Mouse (Mus musculus) T-cell, adult 66 days (primary cell): ENCODE data around the gene Pdlim1. TPM values are rescaled to one million over a fixed set of nuclear protein-coding genes. Genes with fewer than 3 reads are reported as not detected.

Experiments used
- total RNA-seq, 2 experiments: library from RNA; stranded (reverse); gene quantifications; 3 replicates in 1 of 2; 4 replicates in 1 of 2; pipeline ENCODE4 v1.2.4; 2023

Gene Pdlim1
- total RNA-seq: 100 to 1,000 TPM; 185 to 196 TPM

DNA sequence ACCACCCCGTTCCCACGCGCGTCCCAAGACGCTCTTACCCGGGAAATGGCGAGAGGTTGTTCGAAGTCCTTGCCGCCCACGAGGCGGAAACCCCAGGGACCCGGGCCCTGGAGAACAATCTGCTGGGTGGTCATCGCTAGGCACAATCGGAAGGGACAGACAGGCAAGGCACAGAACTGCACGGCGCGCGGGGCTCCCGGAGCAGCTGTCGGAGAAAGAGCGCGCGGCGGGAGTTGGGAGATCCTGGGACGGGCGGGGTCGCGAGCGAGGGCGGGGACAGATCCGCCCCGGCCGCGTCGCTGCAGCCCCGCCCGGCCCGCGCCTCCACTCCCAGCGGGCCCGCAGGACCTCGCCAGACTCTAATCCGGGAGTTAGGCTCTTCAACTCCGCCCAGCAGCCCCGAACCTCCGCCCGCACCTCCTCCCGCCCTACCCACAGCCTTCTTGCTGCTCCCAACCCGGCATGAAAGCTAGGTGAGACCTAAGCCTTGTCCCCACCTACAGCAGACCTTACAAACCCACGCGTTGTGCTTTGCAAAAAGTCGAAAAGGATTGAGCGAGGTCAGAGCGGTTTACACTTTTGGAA, at the start of gene Pdlim1:
Gene Pdlim1, minus strand, starts transcription at position 535 of the 585 bp plus-strand sequence.

DNA sequence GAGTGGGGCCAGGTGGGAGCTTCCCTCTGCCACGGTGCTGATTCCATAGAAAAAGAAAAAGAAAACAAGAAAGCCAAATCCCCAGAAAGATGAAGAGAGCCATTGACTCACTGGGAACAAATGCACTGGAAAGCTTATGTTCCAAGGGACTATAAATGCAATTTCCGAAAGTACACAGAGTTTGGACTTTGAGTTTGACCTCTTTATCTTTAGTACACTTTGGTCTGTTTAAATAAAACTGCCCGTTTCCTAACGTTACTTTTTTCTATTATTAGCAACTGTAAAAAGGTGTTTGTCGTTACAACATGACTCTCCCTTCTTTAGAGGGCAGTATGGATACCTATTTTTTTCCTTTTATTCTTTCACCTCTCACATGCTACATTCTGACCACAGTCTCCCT, 84.5 kb downstream of the Pdlim1 start, which contains the start of gene Cyp2c70:
Gene Cyp2c70, minus strand, starts transcription at position 174 of the 400 bp plus-strand sequence.

Other genes starting within 250 kb of the Pdlim1 start
- not detected for gene Cyp2c54, start 198.0 kb downstream of the Pdlim1 start, total RNA-seq
- not detected for gene Cyp2c50, start 182.2 kb downstream of the Pdlim1 start, total RNA-seq
- gene Cyp2c70, start 84.5 kb downstream of the Pdlim1 start, total RNA-seq: not detected
- gene Sorbs1, start 241.9 kb upstream of the Pdlim1 start, total RNA-seq: 10 to 100 TPM; 19.9 to 20.7 TPM